Mouse (Mus musculus) CD4-positive, CD25-positive, alpha-beta regulatory T cell, adult 2 months (primary cell): ENCODE results near the gene Mbl1.

Experiments used
- DNase-seq: peaks from one replicate; pipeline ENCODE4 v3.0.0-alpha.2; 2012; ENCODE audit warnings: low read depth, low spot score

Gene Mbl1

GRCm38 (mm10) chr14:41189496-41189895, 38.2 kb downstream of the Mbl1 start:
- DNase-seq: no peak

GRCm38 (mm10) chr14:41198037-41198730, 46.9 kb downstream of the Mbl1 start:
- DNase-seq: no peak
